Mouse (Mus musculus) midbrain, embryonic 14.5 days (tissue): ENCODE results near the gene Adpgk. TPM values are rescaled to one million over a fixed set of nuclear protein-coding genes. Genes with fewer than 3 reads are reported as not detected.
A peak's percentile ranks its signal among the peaks of the same experiment; 100 is the strongest.

Experiments used
- ATAC-seq: fragments of 200-750 bp; cut with Nextera tagmentation; 2 replicates; pipeline ENCODE4 v1.8.0; 2017; ENCODE audit warnings: moderate number of reproducible peaks, moderate library complexity; ENCODE audit not compliant: low FRiP score, low TSS enrichment
- DNase-seq: peaks from one replicate; pipeline ENCODE4 v3.0.0-alpha.2; 2015
- H3K27ac ChIP-seq: fragments of 300-500 bp; sonication (generic); replicated peaks from 2 replicates; pipeline ENCODE4 v1.5.1; 2014; ENCODE audit warnings: mild to moderate bottlenecking, low read depth, low read length, moderate library complexity
- H3K27me3 ChIP-seq: fragments of 300-500 bp; sonication (generic); 2 replicates; pipeline ENCODE4 v1.6.1; 2014; ENCODE audit warnings: low read length, control low read depth, mixed read lengths; ENCODE audit not compliant: control insufficient read depth, insufficient read depth
- H3K36me3 ChIP-seq: fragments of 300-500 bp; sonication (generic); 2 replicates; pipeline ENCODE4 v1.6.1; 2014; ENCODE audit warnings: low read length, control low read depth; ENCODE audit not compliant: control insufficient read depth, insufficient read depth
- H3K4me1 ChIP-seq: fragments of 300-500 bp; sonication (generic); 2 replicates; pipeline ENCODE4 v1.6.1; 2014; ENCODE audit warnings: mild to moderate bottlenecking, antibody characterized with exemption, low read length, control low read depth; ENCODE audit not compliant: control insufficient read depth, insufficient read depth
- H3K4me2 ChIP-seq: fragments of 300-500 bp; sonication (generic); 2 replicates; pipeline ENCODE4 v1.6.1; 2014; ENCODE audit warnings: mild to moderate bottlenecking, low read length, moderate library complexity
- H3K4me3 ChIP-seq: fragments of 300-500 bp; sonication (generic); replicated peaks from 2 replicates; pipeline ENCODE4 v1.5.1; 2014; ENCODE audit warnings: low read depth, low read length
- H3K9ac ChIP-seq: fragments of 300-500 bp; sonication (generic); replicated peaks from 2 replicates; pipeline ENCODE4 v1.6.1; 2014; ENCODE audit warnings: mild to moderate bottlenecking, low read length, moderate library complexity
- H3K9me3 ChIP-seq: fragments of 300-500 bp; sonication (generic); 2 replicates; pipeline ENCODE4 v1.6.1; 2016; ENCODE audit warnings: low read length, control low read depth, mixed read lengths; ENCODE audit not compliant: control insufficient read depth
- WGBS: fragments of 180-500 bp; shearing (Covaris S2); extraction: QIAGEN DNeasy Blood & Tissue Kit; methylation state at CpG from one replicate; pipeline ENCODE4 v1.1.7; 2014; 5-methylcytosine and 5-hydroxymethylcytosine counted together
- polyA plus RNA-seq: library from polyadenylated mRNA; unstranded; fragments of >200 nt; fragmentation: Nextera tagmentation; extraction: Ambion mirVana; gene quantifications from 2 replicates; pipeline ENCODE4 v1.2.1, GENCODE M21; 2014

Adpgk gene
- polyA plus RNA-seq, 1 experiment from 2014 or later, result 24.0 TPM

- H3K9ac ChIP-seq, result no peak overlapping the region
- H3K4me2 ChIP-seq, result peak overlapping the region; percentile 6; the same call in 1 of the 2 replicates
- H3K4me3 ChIP-seq, result no peak overlapping the region
- no peaks in the 10 kb centered on the region for H3K27me3 ChIP-seq
- H3K36me3 ChIP-seq, result no peaks in the 10 kb centered on the region
- 42% methylated on average over 25 of the region's 27 CpGs for WGBS
- H3K9me3 ChIP-seq, result no peaks in the 10 kb centered on the region
- DNase-seq (peak; percentile 89), ATAC-seq (no peak)
- H3K4me1 ChIP-seq, result no peaks in the 10 kb centered on the region
- no peak overlapping the region for H3K27ac ChIP-seq
Observed at GRCm38 (mm10) chr9:59281871-59282682, 9.3 kb upstream of the Adpgk start.

- ATAC-seq (no peak), DNase-seq (no peak)
- no peak overlapping the region for H3K4me3 ChIP-seq
- H3K27ac ChIP-seq, result no peak overlapping the region
- 62% methylated on average over 7 of the region's 7 CpGs for WGBS
- no peak overlapping the region for H3K9ac ChIP-seq
- no peaks in the 10 kb centered on the region for H3K36me3 ChIP-seq
- H3K27me3 ChIP-seq, result no peaks in the 10 kb centered on the region
- no peaks in the 10 kb centered on the region for H3K9me3 ChIP-seq
- peak overlapping the region; percentile 6; the same call in 1 of the 2 replicates for H3K4me2 ChIP-seq
- H3K4me1 ChIP-seq, result no peaks in the 10 kb centered on the region
Observed at GRCm38 (mm10) chr9:59282683-59282986, 8.7 kb upstream of the Adpgk start.

GRCm38 (mm10) chr9:59285614-59286013, 5.7 kb upstream of the Adpgk start:
- H3K4me3 ChIP-seq, result no peak overlapping the region

GRCm38 (mm10) chr9:59288058-59288457, 3.3 kb upstream of the Adpgk start:
- Histone ChIP-seq H3K4me1 (peaks cover 15% of the 10 kb centered on the region), H3K4me2 (no peak overlapping the region), H3K4me3 (no peak overlapping the region), H3K36me3 (no peaks in the 10 kb centered on the region), H3K27me3 (no peaks in the 10 kb centered on the region), H3K9me3 (no peaks in the 10 kb centered on the region), H3K9ac (no peak overlapping the region), H3K27ac (no peak overlapping the region)
- WGBS, result 68% methylated on average over 5 of the region's 5 CpGs
- DNase-seq, result no peak
- no peak for ATAC-seq

More at GRCm38 (mm10) chr9:59285614-59286013, 5.7 kb upstream of the Adpgk start:
- no peaks in the 10 kb centered on the region for H3K36me3 ChIP-seq
- 74% methylated on average over 6 of the region's 6 CpGs for WGBS
- H3K4me1 ChIP-seq, result 0 out of 2 replicates have a peak, but pooled peaks cover 6% of the 10 kb centered on the region
- DNase-seq, result no peak
- H3K9me3 ChIP-seq, result no peaks in the 10 kb centered on the region
- no peak overlapping the region for H3K9ac ChIP-seq
- no peak for ATAC-seq
- no peak overlapping the region for H3K27ac ChIP-seq
- no peaks in the 10 kb centered on the region for H3K27me3 ChIP-seq
- no peak overlapping the region for H3K4me2 ChIP-seq

GRCm38 (mm10) chr9:59288685-59289410, 2.5 kb upstream of the Adpgk start:
- DNase-seq (no peak), ATAC-seq (no peak)
- 75% methylated on average over 3 of the region's 3 CpGs for WGBS
- Histone ChIP-seq H3K4me3 (no peak overlapping the region), H3K9ac (no peak overlapping the region), H3K27ac (no peak overlapping the region), H3K27me3 (no peaks in the 10 kb centered on the region), H3K9me3 (no peaks in the 10 kb centered on the region), H3K36me3 (no peaks in the 10 kb centered on the region), H3K4me1 (peaks cover 15% of the 10 kb centered on the region), H3K4me2 (no peak overlapping the region)

- no peak for DNase-seq
- peaks cover 15% of the 10 kb centered on the region for H3K4me1 ChIP-seq
- H3K27ac ChIP-seq, result no peak overlapping the region
- no peak overlapping the region for H3K4me3 ChIP-seq
- no peaks in the 10 kb centered on the region for H3K27me3 ChIP-seq
- no peak overlapping the region for H3K9ac ChIP-seq
- no peak overlapping the region for H3K4me2 ChIP-seq
- 79% methylated on average over 6 of the region's 6 CpGs for WGBS
- no peaks in the 10 kb centered on the region for H3K9me3 ChIP-seq
- H3K36me3 ChIP-seq, result no peaks in the 10 kb centered on the region
- no peak for ATAC-seq
Observed at GRCm38 (mm10) chr9:59289529-59290115, 1.7 kb upstream of the Adpgk start.

- DNase-seq, result no peak
- H3K9ac ChIP-seq, result peak overlapping the region; percentile 81
- H3K4me3 ChIP-seq, result peak overlapping the region; percentile 76
- H3K4me1 ChIP-seq, result peaks cover 15% of the 10 kb centered on the region
- H3K27ac ChIP-seq, result peak overlapping the region; percentile 87
- H3K9me3 ChIP-seq, result no peaks in the 10 kb centered on the region
- WGBS, result under 1% methylated on average over 50 of the region's 50 CpGs
- H3K27me3 ChIP-seq, result no peaks in the 10 kb centered on the region
- no peaks in the 10 kb centered on the region for H3K36me3 ChIP-seq
- H3K4me2 ChIP-seq, result peak overlapping the region; percentile 57
- peak; percentile 69; the same call in 1 of the 2 replicates for ATAC-seq
Observed at GRCm38 (mm10) chr9:59291688-59292492, 532 bp downstream of the Adpgk start.

GRCm38 (mm10) chr9:59292493-59292875, 1.1 kb downstream of the Adpgk start:
- H3K27me3 ChIP-seq, result no peaks in the 10 kb centered on the region
- H3K9ac ChIP-seq, result peak overlapping the region; percentile 81; the same call in 1 of the 2 replicates
- H3K4me2 ChIP-seq, result peak overlapping the region; percentile 57
- no peak overlapping the region for H3K27ac ChIP-seq
- ATAC-seq, result no peak
- peak overlapping the region; percentile 76 for H3K4me3 ChIP-seq
- H3K36me3 ChIP-seq, result no peaks in the 10 kb centered on the region
- DNase-seq, result no peak
- H3K4me1 ChIP-seq, result peaks cover 15% of the 10 kb centered on the region
- 56% methylated on average over 3 of the region's 3 CpGs for WGBS
- no peaks in the 10 kb centered on the region for H3K9me3 ChIP-seq
